Mouse (Mus musculus) liver, embryonic 14.5 days (tissue): Measurements from ENCODE around the gene Mtf1.
A peak's percentile ranks its signal among the peaks of the same experiment; 100 is the strongest.

Experiments used
- CTCF ChIP-seq: IDR thresholded peaks from 2 replicates; pipeline ENCODE4 v1.5.1; 2016; ENCODE audit warnings: antibody characterized with exemption, low read depth, control low read depth
- EP300 ChIP-seq: IDR thresholded peaks from 2 replicates; pipeline ENCODE4 v1.6.1; 2016; ENCODE audit warnings: antibody characterized with exemption, low read depth

DNA sequence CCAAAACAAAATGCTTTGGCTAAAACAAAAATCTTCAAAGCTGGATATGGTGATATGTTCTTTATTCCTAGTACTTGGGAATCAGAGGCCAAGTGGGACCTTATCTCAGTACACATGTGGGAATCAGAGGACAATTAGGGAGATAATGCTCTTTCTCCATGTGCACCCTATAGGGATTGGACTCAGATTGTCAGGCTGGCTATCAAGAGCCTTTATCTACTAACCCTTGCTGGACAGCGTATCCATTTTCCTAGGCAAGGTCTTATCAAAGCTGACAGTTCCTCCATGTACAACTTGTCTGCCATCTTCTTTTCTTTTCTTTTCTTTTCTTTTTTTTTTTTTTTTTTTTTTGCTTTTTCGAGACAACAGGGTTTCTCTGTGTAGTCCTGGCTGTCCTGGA lies 28.5 kb upstream of the Mtf1 start:
- peak; percentile 48; the same call in 1 of the 2 replicates for TF ChIP-seq EP300
- no peak for TF ChIP-seq CTCF
